Mouse (Mus musculus): Measurements from ENCODE around the gene Ubox5. TPM values are rescaled to one million over a fixed set of nuclear protein-coding genes. Genes with fewer than 3 reads are reported as not detected.

Gene Ubox5
- polyA plus RNA-seq, 1 experiment from 2014 or later, result 16.6 TPM

DNA sequence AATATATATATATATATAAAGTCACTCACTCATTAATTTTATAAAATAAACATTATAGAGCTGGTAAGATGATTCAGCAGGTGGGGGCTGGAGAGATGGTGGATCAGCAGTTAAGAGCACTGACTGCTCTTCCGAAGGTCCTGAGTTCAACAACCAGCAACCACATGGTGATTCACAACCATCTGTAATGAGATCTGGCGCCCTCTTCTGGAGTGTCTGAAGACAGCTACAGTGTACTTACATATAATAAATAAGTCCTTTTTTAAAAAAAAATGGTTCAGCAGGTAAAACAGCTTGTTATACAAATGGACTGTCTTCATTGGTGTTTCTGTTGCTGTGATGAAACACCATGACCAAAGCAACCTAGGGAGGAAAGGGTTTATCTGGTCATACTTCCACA, 71.8 kb downstream of the Ubox5 start:
- Histone ChIP-seq H3K4me2 (no peak overlapping the region), H3K27me3 (ENCODE audit: control insufficient read depth, insufficient read depth, low read length) (no peaks in the 10 kb centered on the region), H3K27ac (ENCODE audit: low read depth, low read length) (no peak overlapping the region), H3K36me3 (ENCODE audit: control insufficient read depth, insufficient read depth, low read length) (no peaks in the 10 kb centered on the region; the same call in 1 of the 2 replicates), H3K9ac (ENCODE audit: low read length) (no peak overlapping the region), H3K4me3 (ENCODE audit: low read depth, low read length) (no peak overlapping the region), H3K4me1 (ENCODE audit: control insufficient read depth, insufficient read depth, low read length) (no peaks in the 10 kb centered on the region), H3K9me3 (ENCODE audit: control insufficient read depth, low read length) (no peaks in the 10 kb centered on the region)
- WGBS, result 68% methylated on average over 2 of the region's 2 CpGs
- no peak for ATAC-seq (ENCODE audit: low FRiP score)
- no peak for DNase-seq (ENCODE audit: low spot score, missing footprints)

DNA sequence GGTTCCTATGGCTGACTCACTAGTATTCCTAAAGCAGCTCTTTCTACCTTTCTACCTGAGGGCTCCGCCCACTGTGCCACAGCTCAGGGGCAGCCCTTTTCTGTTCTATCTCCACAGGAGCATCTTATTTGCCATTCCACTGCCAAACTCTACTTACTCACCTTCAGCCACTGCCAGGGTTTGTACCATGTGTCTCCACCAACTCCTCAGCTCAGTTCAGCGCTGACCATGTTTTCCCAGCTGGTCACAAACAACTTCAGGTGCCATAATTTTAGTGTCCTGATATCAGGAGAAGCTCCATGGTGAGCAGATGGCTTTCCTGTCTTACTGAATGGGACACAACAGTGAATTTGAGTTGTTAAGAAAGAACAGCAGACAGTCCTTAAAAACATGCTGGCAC, 72.4 kb downstream of the Ubox5 start:
- H3K4me2 ChIP-seq, result no peak overlapping the region
- no peaks in the 10 kb centered on the region for H3K9me3 ChIP-seq (ENCODE audit: control insufficient read depth, low read length)
- no peak overlapping the region for H3K4me3 ChIP-seq (ENCODE audit: low read depth, low read length)
- H3K27ac ChIP-seq (ENCODE audit: low read depth, low read length), result no peak overlapping the region
- H3K36me3 ChIP-seq (ENCODE audit: control insufficient read depth, insufficient read depth, low read length), result no peaks in the 10 kb centered on the region; the same call in 1 of the 2 replicates
- H3K27me3 ChIP-seq (ENCODE audit: control insufficient read depth, insufficient read depth, low read length), result no peaks in the 10 kb centered on the region
- DNase-seq (ENCODE audit: low spot score, missing footprints) (no peak), ATAC-seq (ENCODE audit: low FRiP score) (no peak)
- H3K4me1 ChIP-seq (ENCODE audit: control insufficient read depth, insufficient read depth, low read length), result no peaks in the 10 kb centered on the region
- H3K9ac ChIP-seq (ENCODE audit: low read length), result no peak overlapping the region
- WGBS, result 91% methylated on average over 2 of the region's 2 CpGs

DNA sequence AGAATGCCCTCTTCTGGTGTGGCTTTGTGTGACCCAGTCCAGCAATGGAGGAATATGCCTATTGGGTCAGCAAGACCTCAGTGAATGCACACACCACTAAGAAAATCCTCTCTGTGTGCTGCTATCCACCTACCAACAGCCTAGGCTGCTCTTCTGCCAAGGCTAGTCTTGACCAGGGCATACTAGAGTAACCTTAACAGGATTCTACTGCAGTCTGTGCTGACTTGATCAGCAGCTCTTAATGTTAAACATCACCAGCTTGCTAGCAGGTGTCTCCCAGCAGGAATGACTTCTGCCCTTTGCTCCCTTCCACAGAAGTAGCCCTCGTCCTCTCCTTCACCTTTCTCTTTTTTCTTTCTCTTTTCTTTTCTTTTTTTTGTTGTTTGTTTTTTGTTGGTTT, 73.5 kb downstream of the Ubox5 start:
- ATAC-seq (ENCODE audit: low FRiP score) (no peak), DNase-seq (ENCODE audit: low spot score, missing footprints) (peak; percentile 72)
- Histone ChIP-seq H3K9ac (ENCODE audit: low read length) (no peak overlapping the region), H3K4me1 (ENCODE audit: control insufficient read depth, insufficient read depth, low read length) (no peaks in the 10 kb centered on the region), H3K4me3 (ENCODE audit: low read depth, low read length) (no peak overlapping the region), H3K36me3 (ENCODE audit: control insufficient read depth, insufficient read depth, low read length) (no peaks in the 10 kb centered on the region; the same call in 1 of the 2 replicates), H3K9me3 (ENCODE audit: control insufficient read depth, low read length) (no peaks in the 10 kb centered on the region), H3K27me3 (ENCODE audit: control insufficient read depth, insufficient read depth, low read length) (no peaks in the 10 kb centered on the region), H3K27ac (ENCODE audit: low read depth, low read length) (no peak overlapping the region), H3K4me2 (no peak overlapping the region)
- WGBS, result 86% methylated on average over 1 of the region's 1 CpGs

DNA sequence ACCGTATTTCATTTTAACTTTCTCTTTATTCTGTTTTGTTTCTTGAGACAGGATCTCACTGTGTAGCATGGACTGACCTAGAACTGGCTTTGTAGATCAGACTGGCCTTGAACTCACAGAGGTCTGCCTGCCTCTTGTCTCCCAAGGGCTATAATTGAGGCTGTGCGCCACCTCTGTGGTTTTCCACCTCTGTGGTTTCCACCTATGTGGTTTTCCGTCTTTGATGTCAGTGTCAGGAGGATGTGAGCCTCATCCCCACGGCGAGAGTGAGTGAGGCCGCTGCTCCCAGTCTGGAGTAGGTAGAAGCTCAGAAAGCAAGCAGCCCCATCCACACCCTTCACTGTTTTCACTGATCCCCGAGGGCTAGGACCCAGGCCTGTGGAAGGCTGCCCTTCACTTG, 75.0 kb downstream of the Ubox5 start:
- H3K9me3 ChIP-seq (ENCODE audit: control insufficient read depth, low read length), result no peaks in the 10 kb centered on the region
- DNase-seq (ENCODE audit: low spot score, missing footprints) (peak; percentile 53), ATAC-seq (ENCODE audit: low FRiP score) (no peak)
- H3K36me3 ChIP-seq (ENCODE audit: control insufficient read depth, insufficient read depth, low read length), result peaks cover under 1% of the 10 kb centered on the region; the same call in 1 of the 2 replicates
- 89% methylated on average over 7 of the region's 7 CpGs for WGBS
- no peaks in the 10 kb centered on the region for H3K4me1 ChIP-seq (ENCODE audit: control insufficient read depth, insufficient read depth, low read length)
- no peak overlapping the region for H3K4me2 ChIP-seq
- no peak overlapping the region for H3K27ac ChIP-seq (ENCODE audit: low read depth, low read length)
- no peak overlapping the region for H3K9ac ChIP-seq (ENCODE audit: low read length)
- H3K4me3 ChIP-seq (ENCODE audit: low read depth, low read length), result no peak overlapping the region
- no peaks in the 10 kb centered on the region for H3K27me3 ChIP-seq (ENCODE audit: control insufficient read depth, insufficient read depth, low read length)

DNA sequence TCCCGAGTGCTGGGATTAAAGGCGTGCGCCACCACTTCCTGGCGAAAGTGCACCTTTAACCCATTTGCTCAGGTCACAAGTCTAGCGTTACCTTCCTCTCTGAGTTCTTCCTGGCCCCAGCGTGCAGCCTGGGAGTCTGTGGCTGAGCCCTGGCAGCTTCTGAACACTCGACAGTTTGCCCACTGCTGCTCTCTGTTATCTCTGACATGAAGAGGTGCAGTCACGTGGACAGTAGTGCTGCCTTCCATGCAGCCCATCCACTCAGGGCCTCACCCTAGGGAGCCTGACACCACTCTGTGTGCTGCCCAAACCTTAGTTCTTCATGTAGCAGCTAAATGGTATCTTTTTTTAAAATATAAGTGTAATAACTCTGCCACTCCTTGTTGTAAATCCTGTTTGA, 82.9 kb downstream of the Ubox5 start:
- Histone ChIP-seq H3K27me3 (ENCODE audit: control insufficient read depth, insufficient read depth, low read length) (no peaks in the 10 kb centered on the region), H3K36me3 (ENCODE audit: control insufficient read depth, insufficient read depth, low read length) (peaks cover 15% of the 10 kb centered on the region), H3K9ac (ENCODE audit: low read length) (no peak overlapping the region), H3K9me3 (ENCODE audit: control insufficient read depth, low read length) (no peaks in the 10 kb centered on the region), H3K4me2 (no peak overlapping the region), H3K4me3 (ENCODE audit: low read depth, low read length) (no peak overlapping the region), H3K27ac (ENCODE audit: low read depth, low read length) (no peak overlapping the region), H3K4me1 (ENCODE audit: control insufficient read depth, insufficient read depth, low read length) (no peaks in the 10 kb centered on the region)
- DNase-seq (ENCODE audit: low spot score, missing footprints) (no peak), ATAC-seq (ENCODE audit: low FRiP score) (no peak)
- WGBS, result 92% methylated on average over 8 of the region's 8 CpGs

DNA sequence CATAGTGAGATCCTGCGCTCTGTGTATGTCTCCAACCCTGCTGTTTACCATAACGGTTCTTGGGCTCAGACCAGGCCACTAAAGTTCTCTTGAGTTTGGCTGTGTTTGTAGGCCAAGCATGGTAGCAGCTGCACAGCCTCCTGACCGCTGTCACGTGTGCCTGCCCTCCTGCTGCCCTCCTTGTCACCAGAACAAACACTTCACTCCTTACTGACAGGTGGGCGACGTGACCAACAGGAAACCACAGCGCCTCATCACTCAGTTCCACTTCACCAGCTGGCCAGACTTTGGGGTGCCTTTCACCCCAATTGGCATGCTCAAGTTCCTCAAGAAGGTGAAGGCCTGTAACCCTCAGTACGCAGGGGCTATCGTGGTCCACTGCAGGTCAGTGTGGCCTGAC, 89.6 kb downstream of the Ubox5 start:
- Histone ChIP-seq H3K4me3 (ENCODE audit: low read depth, low read length) (no peak overlapping the region), H3K27ac (ENCODE audit: low read depth, low read length) (no peak overlapping the region), H3K4me1 (ENCODE audit: control insufficient read depth, insufficient read depth, low read length) (no peaks in the 10 kb centered on the region), H3K27me3 (ENCODE audit: control insufficient read depth, insufficient read depth, low read length) (no peaks in the 10 kb centered on the region), H3K4me2 (no peak overlapping the region), H3K36me3 (ENCODE audit: control insufficient read depth, insufficient read depth, low read length) (peaks cover 12% of the 10 kb centered on the region), H3K9ac (ENCODE audit: low read length) (no peak overlapping the region), H3K9me3 (ENCODE audit: control insufficient read depth, low read length) (no peaks in the 10 kb centered on the region)
- WGBS, result 89% methylated on average over 9 of the region's 9 CpGs
- ATAC-seq (ENCODE audit: low FRiP score) (no peak), DNase-seq (ENCODE audit: low spot score, missing footprints) (no peak)

Other genes with a start within 250 kb of the Ubox5 start
- gene Cpxm1, start 232.5 kb downstream of the Ubox5 start, polyA plus RNA-seq (2014; fragmentation: Nextera tagmentation; extraction: Ambion mirVana), result 26.7 and 27.8 TPM in 2 replicates
- gene Gm28372, start 224.8 kb downstream of the Ubox5 start, polyA plus RNA-seq (2014; fragmentation: Nextera tagmentation; extraction: Ambion mirVana), result not detected in 2 replicates
- gene 1700020A23Rik, start 224.8 kb downstream of the Ubox5 start, polyA plus RNA-seq (2014; fragmentation: Nextera tagmentation; extraction: Ambion mirVana), result not detected in 2 replicates
- not detected in 2 replicates for gene Tmem239, start 223.6 kb downstream of the Ubox5 start, polyA plus RNA-seq (2014; fragmentation: Nextera tagmentation; extraction: Ambion mirVana)
- 83.7 and 91.7 TPM in 2 replicates for gene Vps16, start 205.7 kb downstream of the Ubox5 start, polyA plus RNA-seq (2014; fragmentation: Nextera tagmentation; extraction: Ambion mirVana)
- 7.5 and 8.0 TPM in 2 replicates for gene Pced1a, start 205.3 kb downstream of the Ubox5 start, polyA plus RNA-seq (2014; fragmentation: Nextera tagmentation; extraction: Ambion mirVana)
- 109 and 111 TPM in 2 replicates for gene Ptpra, start 179.8 kb downstream of the Ubox5 start, polyA plus RNA-seq (2014; fragmentation: Nextera tagmentation; extraction: Ambion mirVana)
- 75.2 and 78.6 TPM in 2 replicates for gene Mrps26, start 66.3 kb downstream of the Ubox5 start, polyA plus RNA-seq (2014; fragmentation: Nextera tagmentation; extraction: Ambion mirVana)
- not detected in 2 replicates for gene Oxt, start 53.9 kb downstream of the Ubox5 start, polyA plus RNA-seq (2014; fragmentation: Nextera tagmentation; extraction: Ambion mirVana)
- gene Avp, start 47.5 kb downstream of the Ubox5 start, polyA plus RNA-seq (2014; fragmentation: Nextera tagmentation; extraction: Ambion mirVana), result not detected in 2 replicates
- gene Fastkd5, start within 50 bp of the Ubox5 start, polyA plus RNA-seq (2014; fragmentation: Nextera tagmentation; extraction: Ambion mirVana), result 19.7 and 23.3 TPM in 2 replicates
- 1.1 and 1.4 TPM in 2 replicates for gene Lzts3, start 12.8 kb upstream of the Ubox5 start, polyA plus RNA-seq (2014; fragmentation: Nextera tagmentation; extraction: Ambion mirVana)
- gene Ddrgk1, start 34.6 kb upstream of the Ubox5 start, polyA plus RNA-seq (2014; fragmentation: Nextera tagmentation; extraction: Ambion mirVana), result 37.6 and 46.7 TPM in 2 replicates
- gene Itpa, start 37.6 kb upstream of the Ubox5 start, polyA plus RNA-seq (2014; fragmentation: Nextera tagmentation; extraction: Ambion mirVana), result 144 and 156 TPM in 2 replicates
- 0.40 and 0.42 TPM in 2 replicates for gene Slc4a11, start 67.5 kb upstream of the Ubox5 start, polyA plus RNA-seq (2014; fragmentation: Nextera tagmentation; extraction: Ambion mirVana)